Mouse (Mus musculus): ENCODE data around the gene Rnase11.
A peak's percentile ranks its signal among the peaks of the same experiment; 100 is the strongest.
"Not testable (repeated sequence)": the region's sequence is repeated elsewhere in the genome, so short reads cannot be mapped to it uniquely, and the experiment has no call there.

Rnase11 gene

GRCm38 (mm10) chr14:51079180-51079579, 29.2 kb upstream of the Rnase11 start:
- DNase-seq = no peak

GRCm38 (mm10) chr14:51074335-51074734, 24.4 kb upstream of the Rnase11 start, which contains the start of gene Olfr750:
Gene Olfr750 (minus strand): TSS chr14:51074435.
- no peak for DNase-seq

GRCm38 (mm10) chr14:51069617-51070016, 19.7 kb upstream of the Rnase11 start:
- DNase-seq = no peak

GRCm38 (mm10) chr14:51068956-51069355, 19.0 kb upstream of the Rnase11 start:
- DNase-seq = no peak

- no peak for DNase-seq
These were observed 10.8 kb upstream of the Rnase11 start for GRCm38 (mm10) chr14:51060761-51061160.

- no peak for DNase-seq
These were observed 7.5 kb upstream of the Rnase11 start, which contains the start of gene Rnase12 for GRCm38 (mm10) chr14:51057401-51057831. Gene Rnase12 (minus strand): TSS chr14:51057661.

GRCm38 (mm10) chr14:51054243-51055237, 4.6 kb upstream of the Rnase11 start:
- no peak for DNase-seq

GRCm38 (mm10) chr14:51053176-51053575, 3.2 kb upstream of the Rnase11 start:
- no peak for DNase-seq

GRCm38 (mm10) chr14:51051941-51052340, 2.0 kb upstream of the Rnase11 start:
- no peak for DNase-seq

GRCm38 (mm10) chr14:51047846-51048245, 2.1 kb downstream of the Rnase11 start:
- no peak for DNase-seq

- no peak for DNase-seq
These were observed 8.2 kb downstream of the Rnase11 start, which contains the start of gene Rnase9 for GRCm38 (mm10) chr14:51041769-51042168. Gene Rnase9 (minus strand): TSS chr14:51041869.

- DNase-seq = no peak
These were observed 13.7 kb downstream of the Rnase11 start for GRCm38 (mm10) chr14:51036214-51036613.

GRCm38 (mm10) chr14:51035206-51035605, 14.8 kb downstream of the Rnase11 start:
- no peak for DNase-seq

- peak; percentile 8 for DNase-seq
These were observed 22.4 kb downstream of the Rnase11 start for GRCm38 (mm10) chr14:51027387-51028155.

GRCm38 (mm10) chr14:51026391-51027133, 23.4 kb downstream of the Rnase11 start:
- DNase-seq = peak; percentile 58

- no peak for DNase-seq
These were observed 25.1 kb downstream of the Rnase11 start for GRCm38 (mm10) chr14:51024820-51025219.

- no peak for DNase-seq
These were observed 26.5 kb downstream of the Rnase11 start for GRCm38 (mm10) chr14:51023457-51023856.

- DNase-seq = no peak
These were observed 32.7 kb downstream of the Rnase11 start for GRCm38 (mm10) chr14:51017256-51017655.

GRCm38 (mm10) chr14:51015780-51016179, 34.2 kb downstream of the Rnase11 start:
- no peak for DNase-seq

- DNase-seq = not testable (repeated sequence)
These were observed 35.2 kb downstream of the Rnase11 start for GRCm38 (mm10) chr14:51014724-51015123.

- no peak for DNase-seq
These were observed 40.4 kb downstream of the Rnase11 start for GRCm38 (mm10) chr14:51009572-51009971.

GRCm38 (mm10) chr14:51008781-51009180, 41.2 kb downstream of the Rnase11 start:
- DNase-seq = no peak

All from cerebellum, adult 11-12 months (tissue).